Mouse (Mus musculus): ENCODE data around the gene Hcn4. TPM values are rescaled to one million over a fixed set of nuclear protein-coding genes. Genes with fewer than 3 reads are reported as not detected.

Hcn4 gene
- polyA plus RNA-seq, 1 experiment from 2014 or later, result 3.8 TPM

- no peak overlapping the region for H3K27ac ChIP-seq
- peaks cover 25% of the 10 kb centered on the region; the same call in 1 of the 2 replicates for H3K36me3 ChIP-seq
- H3K4me3 ChIP-seq, result no peak overlapping the region
- H3K27me3 ChIP-seq (ENCODE audit: insufficient read depth, poor library complexity, severe bottlenecking), result no peaks in the 10 kb centered on the region
- no peaks in the 10 kb centered on the region for H3K9me3 ChIP-seq
- DNase-seq (ENCODE audit: low spot score), result no peak
- H3K4me1 ChIP-seq, result no peaks in the 10 kb centered on the region
These were observed 76.4 kb downstream of the Hcn4 start for GRCm38 (mm10) chr9:58899602-58900001.

DNA sequence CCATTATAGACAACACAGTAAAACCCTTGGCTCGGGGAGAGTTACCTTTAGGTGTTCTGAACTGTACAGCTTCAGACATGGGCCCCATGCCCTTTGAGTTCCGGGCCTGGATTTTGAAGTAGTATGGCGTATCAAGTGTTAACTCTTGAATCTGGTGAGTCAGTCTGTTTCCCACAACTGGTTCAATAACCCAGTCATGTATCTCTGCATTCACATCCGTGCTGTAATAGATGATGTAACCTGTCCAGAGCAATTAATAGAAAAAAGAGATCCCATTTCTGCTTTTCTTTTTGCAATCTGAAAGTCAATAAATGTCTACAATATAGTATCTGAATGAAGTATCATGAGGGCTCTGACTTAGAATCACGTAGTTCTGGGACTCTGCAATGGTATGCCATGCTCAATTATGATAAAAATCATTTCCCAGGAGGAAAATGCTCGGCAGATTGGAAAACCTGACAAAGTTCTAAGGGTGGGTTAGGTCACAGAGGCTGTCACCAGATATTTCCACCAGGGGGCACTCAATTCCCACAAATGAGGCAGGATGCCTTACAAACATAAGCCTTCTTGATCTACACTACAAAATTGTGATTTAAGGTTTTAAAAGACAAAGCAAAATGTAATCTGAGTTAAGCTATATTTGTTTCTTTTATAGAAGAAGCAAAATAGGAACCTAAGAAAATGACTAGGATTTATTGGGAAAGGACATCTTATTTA, 79.8 kb downstream of the Hcn4 start:
- DNase-seq (ENCODE audit: low spot score), result no peak
- WGBS, result 67% methylated on average over 6 of the region's 6 CpGs
- peaks cover 34% of the 10 kb centered on the region for H3K36me3 ChIP-seq

More for the DNA sequence above, 79.8 kb downstream of the Hcn4 start:
- Histone ChIP-seq H3K9me3 (no peaks in the 10 kb centered on the region), H3K27me3 (ENCODE audit: insufficient read depth, poor library complexity, severe bottlenecking) (no peaks in the 10 kb centered on the region), H3K4me3 (no peak overlapping the region), H3K4me1 (no peaks in the 10 kb centered on the region), H3K27ac (no peak overlapping the region)

Other genes starting within 250 kb of the Hcn4 start
- gene Nptn, start 241.2 kb upstream of the Hcn4 start, polyA plus RNA-seq (2016; fragmentation: Nextera tagmentation; extraction: Ambion mirVana), result 88.3 and 103 TPM in 2 replicates
- 11.6 and 16.5 TPM in 2 replicates for gene Rec114, start 79.4 kb upstream of the Hcn4 start, polyA plus RNA-seq (2016; fragmentation: Nextera tagmentation; extraction: Ambion mirVana)
- gene Neo1, start 213.0 kb downstream of the Hcn4 start, polyA plus RNA-seq (2016; fragmentation: Nextera tagmentation; extraction: Ambion mirVana), result 28.6 and 31.0 TPM in 2 replicates